Mouse (Mus musculus): ENCODE measurements at regions not wholly inside any gene's neighbourhood (a gene's known extent, or its start where the extent isn't known, plus 50 kb on each side); places are given as distances from the start of the nearest gene placed in this dataset.
A peak's percentile ranks its signal among the peaks of the same experiment; 100 is the strongest.

- DNase-seq: no peak
Observed at GRCm38 (mm10) chrX:52668679-52669078, 54.9 kb upstream of the Gpc3 start.

- DNase-seq: peak; percentile 1
Observed at GRCm38 (mm10) chrX:52679045-52679444, 65.3 kb upstream of the Gpc3 start.

GRCm38 (mm10) chrX:52694392-52694791 is 80.6 kb upstream of the Gpc3 start:
- no peak for DNase-seq

- no peak for DNase-seq
Observed at GRCm38 (mm10) chrX:52699615-52700014, 85.9 kb upstream of the Gpc3 start.

- DNase-seq: no peak
Observed at GRCm38 (mm10) chrX:52717495-52717894, 73.5 kb upstream of the Ccdc160 start.

- no peak for DNase-seq
Observed at GRCm38 (mm10) chrX:52738116-52738515, 52.9 kb upstream of the Ccdc160 start.

Data from right cerebral cortex, postnatal 4 days (tissue).